Mouse (Mus musculus) C2C12 (cell line): Measurements from ENCODE around the gene Castor2.

Experiments
- CEBPB ChIP-seq: IDR thresholded peaks from one replicate; pipeline ENCODE4 v1.6.1; 2011; ENCODE audit warnings: low read depth, mild to moderate bottlenecking, control low read depth, moderate library complexity
- CTCF ChIP-seq: IDR thresholded peaks from one replicate; pipeline ENCODE4 v1.5.1; 2011; ENCODE audit not compliant: control insufficient read depth, insufficient read depth, insufficient read length
- MAX ChIP-seq: IDR thresholded peaks from one replicate; pipeline ENCODE4 v1.6.1; 2011; ENCODE audit warnings: mild to moderate bottlenecking, control low read depth
- MYOD1 ChIP-seq: IDR thresholded peaks from one replicate; pipeline ENCODE4 v1.6.1; 2011; ENCODE audit warnings: low read depth; ENCODE audit not compliant: control insufficient read depth, insufficient read length

GRCm38 (mm10) chr5:134074368-134074767 is 25.1 kb upstream of the Castor2 start:
- TF ChIP-seq CTCF (no peak), MYOD1 (no peak), MAX (no peak), CEBPB (no peak)
